Mouse (Mus musculus) forebrain, embryonic 12.5 days (tissue): ENCODE results near the gene Atp6v0e. TPM values are rescaled to one million over a fixed set of nuclear protein-coding genes. Genes with fewer than 3 reads are reported as not detected.

Source experiments
- ATAC-seq: fragments of 200-750 bp; cut with Nextera tagmentation; 2 replicates; pipeline ENCODE4 v1.8.0; 2017; ENCODE audit warnings: moderate TSS enrichment; ENCODE audit not compliant: low FRiP score
- H3K27ac ChIP-seq: fragments of 300-500 bp; sonication (generic); 2 replicates; pipeline ENCODE4 v1.5.1; 2016; ENCODE audit warnings: mild to moderate bottlenecking
- H3K27me3 ChIP-seq: fragments of 300-500 bp; sonication (generic); 2 replicates; pipeline ENCODE4 v1.6.1; 2016; ENCODE audit warnings: mild to moderate bottlenecking
- H3K36me3 ChIP-seq: fragments of 300-500 bp; sonication (generic); replicated peaks from 2 replicates; pipeline ENCODE4 v1.6.1; 2016; ENCODE audit warnings: mild to moderate bottlenecking
- H3K4me1 ChIP-seq: fragments of 300-500 bp; sonication (generic); 2 replicates; pipeline ENCODE4 v1.6.1; 2016
- H3K4me2 ChIP-seq: fragments of 300-500 bp; sonication (generic); 2 replicates; pipeline ENCODE4 v1.6.1; 2016; ENCODE audit warnings: mild to moderate bottlenecking, moderate library complexity
- H3K4me3 ChIP-seq: fragments of 300-500 bp; sonication (generic); replicated peaks from 2 replicates; pipeline ENCODE4 v1.5.1; 2016; ENCODE audit warnings: mild to moderate bottlenecking
- H3K9ac ChIP-seq: fragments of 300-500 bp; sonication (generic); 2 replicates; pipeline ENCODE4 v1.6.1; 2016; ENCODE audit warnings: mild to moderate bottlenecking
- H3K9me3 ChIP-seq: fragments of 300-500 bp; sonication (generic); 2 replicates; pipeline ENCODE4 v1.6.1; 2016
- WGBS: fragments of 180-500 bp; shearing (Covaris S2); methylation state at CpG from one replicate; pipeline ENCODE4 v1.1.7; 2016; 5-methylcytosine and 5-hydroxymethylcytosine counted together
- polyA plus RNA-seq: library from polyadenylated mRNA; unstranded; fragments of >200 nt; fragmentation: Nextera tagmentation; extraction: Ambion mirVana; gene quantifications from 2 replicates; pipeline ENCODE4 v1.2.1, GENCODE M21; 2016

The Atp6v0e gene
- polyA plus RNA-seq, 1 experiment from 2014 or later = 104 TPM

DNA sequence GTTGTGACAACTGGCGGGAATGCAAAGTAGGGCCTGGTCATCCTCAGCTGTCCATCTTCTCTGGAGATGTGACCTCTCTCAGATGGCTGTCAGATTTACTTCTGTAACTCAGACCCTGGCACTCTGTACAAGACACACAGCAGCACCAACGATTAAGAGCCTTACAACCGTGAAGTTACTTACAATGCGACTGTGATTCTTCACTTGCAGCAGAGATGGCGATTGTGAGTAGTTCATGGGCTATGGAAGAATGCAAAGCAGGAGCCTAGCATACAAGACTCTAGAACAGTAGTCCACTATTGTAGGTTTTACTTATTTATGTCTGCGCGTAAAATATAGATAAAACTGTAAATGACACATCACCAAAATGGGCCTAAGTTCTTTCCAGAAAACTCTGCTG lies 12.8 kb downstream of the Atp6v0e start:
- Histone ChIP-seq H3K4me2 (peak overlapping the region; percentile 74), H3K27me3 (0 out of 2 replicates have a peak, but pooled peaks cover 4% of the 10 kb centered on the region), H3K9me3 (no peaks in the 10 kb centered on the region), H3K36me3 (no peaks in the 10 kb centered on the region), H3K9ac (no peak overlapping the region), H3K4me1 (peaks cover 20% of the 10 kb centered on the region), H3K4me3 (peak overlapping the region; percentile 85), H3K27ac (no peak overlapping the region)
- ATAC-seq = peak; percentile 51
- 30% methylated on average over 7 of the region's 7 CpGs for WGBS

DNA sequence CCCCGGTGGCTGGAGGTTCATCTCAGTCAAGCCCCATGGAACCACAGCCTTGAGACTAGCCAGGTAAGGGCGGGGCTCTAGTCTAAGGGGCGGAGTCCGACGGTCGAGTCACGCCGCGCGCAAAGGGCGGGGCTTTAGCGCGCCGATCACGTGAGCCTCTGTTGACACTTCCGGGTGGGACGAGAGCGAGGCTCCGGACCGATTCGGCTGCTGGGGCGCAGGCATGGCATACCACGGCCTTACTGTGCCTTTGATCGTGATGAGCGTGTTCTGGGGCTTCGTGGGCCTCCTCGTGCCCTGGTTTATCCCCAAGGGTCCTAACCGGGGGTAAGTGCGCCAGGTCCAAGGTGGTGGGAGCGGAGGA lies 13.2 kb downstream of the Atp6v0e start:
- H3K4me3 ChIP-seq = peak overlapping the region; percentile 85
- H3K4me2 ChIP-seq = peak overlapping the region; percentile 74
- peak overlapping the region; percentile 79 for H3K27ac ChIP-seq
- no peaks in the 10 kb centered on the region for H3K9me3 ChIP-seq
- peak; percentile 96 for ATAC-seq
- H3K4me1 ChIP-seq = peaks cover 20% of the 10 kb centered on the region
- 0 out of 2 replicates have a peak, but pooled peaks cover 4% of the 10 kb centered on the region for H3K36me3 ChIP-seq
- H3K27me3 ChIP-seq = 0 out of 2 replicates have a peak, but pooled peaks cover 4% of the 10 kb centered on the region
- 1% methylated on average over 30 of the region's 30 CpGs for whole genome bisulfite sequencing
- H3K9ac ChIP-seq = peak overlapping the region; percentile 76

DNA sequence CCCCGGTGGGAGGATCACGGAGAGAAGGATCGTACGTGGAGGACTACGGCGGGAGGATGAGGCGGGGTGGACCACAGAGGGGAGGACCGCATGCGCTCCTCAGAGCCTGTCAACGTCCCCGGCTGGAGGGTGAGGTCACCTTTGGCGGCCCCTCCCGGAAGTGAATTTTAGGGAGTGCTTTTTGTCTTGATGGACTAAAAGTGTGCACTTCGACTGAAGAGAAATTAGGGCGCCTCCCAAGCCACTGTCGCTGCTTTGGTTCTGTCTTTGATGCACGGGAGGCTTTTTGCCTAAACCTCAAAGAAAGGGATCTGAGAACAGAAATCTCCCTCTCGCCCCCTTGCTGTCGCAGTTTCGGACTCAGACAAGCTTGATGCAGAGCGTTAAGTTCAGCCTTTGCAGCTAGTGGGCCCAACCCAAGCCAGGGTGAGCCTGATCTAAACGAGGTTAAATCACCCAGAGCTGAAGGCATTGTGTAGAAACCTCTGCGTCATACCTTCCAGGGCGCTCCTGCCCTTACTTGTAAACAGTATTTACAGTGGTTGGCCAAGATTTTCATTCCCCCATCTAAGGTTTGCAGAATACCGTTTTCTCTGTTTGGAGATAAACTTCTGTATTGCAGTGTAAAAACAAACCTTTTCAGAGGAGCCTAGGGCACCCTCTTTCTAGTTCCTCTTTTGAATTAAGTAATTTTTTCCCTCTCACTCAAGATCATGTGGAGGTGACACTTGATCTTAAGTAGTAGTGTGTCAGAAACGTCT lies 13.8 kb downstream of the Atp6v0e start:
- Histone ChIP-seq H3K4me3 (peak overlapping the region; percentile 85), H3K4me2 (peak overlapping the region; percentile 74), H3K9me3 (no peaks in the 10 kb centered on the region), H3K4me1 (peaks cover 20% of the 10 kb centered on the region), H3K36me3 (0 out of 2 replicates have a peak, but pooled peaks cover 7% of the 10 kb centered on the region), H3K27ac (peak overlapping the region; percentile 79), H3K9ac (peak overlapping the region; percentile 76), H3K27me3 (0 out of 2 replicates have a peak, but pooled peaks cover 4% of the 10 kb centered on the region)
- WGBS = 3% methylated on average over 26 of the region's 26 CpGs
- peak; percentile 83 for ATAC-seq

DNA sequence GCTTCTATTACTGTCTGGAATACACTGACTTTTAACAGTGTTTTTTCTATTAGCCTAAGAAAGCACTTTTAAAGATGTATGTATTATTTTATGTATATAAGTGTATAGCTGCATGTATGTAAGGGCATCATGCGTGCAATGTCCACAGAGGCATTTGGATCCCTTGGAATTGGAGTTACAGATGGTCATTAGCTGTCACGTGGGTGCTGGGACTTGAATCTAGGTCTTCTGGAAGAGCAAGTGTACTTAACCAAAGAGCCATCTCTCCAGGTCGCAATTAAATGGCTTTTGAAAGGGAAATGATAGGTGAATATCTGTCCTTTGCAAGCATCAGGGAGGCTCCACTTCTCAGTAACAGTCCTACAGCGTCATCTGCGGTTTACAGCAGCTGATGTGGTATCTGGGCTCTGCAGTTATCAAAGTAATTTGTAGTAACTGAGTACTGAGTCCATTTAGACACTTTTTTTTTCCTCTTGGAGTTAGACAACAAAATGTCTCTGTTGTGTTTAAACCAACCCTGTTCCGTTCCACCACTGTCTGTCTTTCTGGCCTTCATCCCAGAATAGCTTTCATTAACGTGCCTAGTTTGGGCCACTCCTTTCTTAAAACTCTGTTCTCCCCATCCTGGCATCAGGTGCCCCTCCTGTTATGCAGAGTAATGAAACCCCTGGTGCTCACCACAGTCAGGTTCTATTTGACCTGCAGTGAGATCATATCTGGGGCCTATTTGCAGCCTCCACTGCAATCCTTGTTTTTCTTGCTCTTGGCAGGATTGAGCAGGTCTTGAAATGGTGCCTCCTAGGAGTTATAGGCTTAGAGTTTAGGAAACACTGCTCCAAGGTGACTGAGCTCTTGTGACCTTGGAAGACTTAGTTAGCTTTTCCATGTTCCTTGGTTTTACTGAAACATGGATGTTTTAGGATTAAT lies 14.9 kb downstream of the Atp6v0e start:
- 90% methylated on average over 7 of the region's 7 CpGs for WGBS
- Histone ChIP-seq H3K9ac (no peak overlapping the region), H3K27me3 (0 out of 2 replicates have a peak, but pooled peaks cover 4% of the 10 kb centered on the region), H3K36me3 (0 out of 2 replicates have a peak, but pooled peaks cover 7% of the 10 kb centered on the region), H3K4me2 (peak overlapping the region; percentile 74), H3K4me1 (peaks cover 20% of the 10 kb centered on the region), H3K27ac (no peak overlapping the region), H3K4me3 (no peak overlapping the region), H3K9me3 (no peaks in the 10 kb centered on the region)
- no peak for ATAC-seq

DNA sequence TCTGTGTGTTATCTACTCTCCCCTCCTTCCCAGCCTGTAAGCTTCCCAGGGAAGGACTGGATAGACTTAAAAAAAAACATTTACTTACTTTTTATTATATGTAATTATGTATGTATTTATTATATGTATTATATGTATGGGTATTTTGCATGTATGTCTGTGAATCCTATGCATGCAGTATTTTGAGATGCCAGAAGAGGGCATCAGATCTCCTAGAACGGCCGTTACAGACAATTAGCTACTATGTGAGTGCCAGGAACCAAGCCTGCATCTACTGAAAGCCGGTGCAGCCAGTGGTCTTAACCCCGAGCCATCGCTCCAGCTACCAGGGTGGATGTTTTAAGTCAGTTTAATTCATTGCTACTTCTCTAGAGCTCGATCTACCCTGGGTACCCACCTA lies 18.2 kb downstream of the Atp6v0e start:
- H3K9ac ChIP-seq = no peak overlapping the region
- WGBS = 92% methylated on average over 6 of the region's 6 CpGs

DNA sequence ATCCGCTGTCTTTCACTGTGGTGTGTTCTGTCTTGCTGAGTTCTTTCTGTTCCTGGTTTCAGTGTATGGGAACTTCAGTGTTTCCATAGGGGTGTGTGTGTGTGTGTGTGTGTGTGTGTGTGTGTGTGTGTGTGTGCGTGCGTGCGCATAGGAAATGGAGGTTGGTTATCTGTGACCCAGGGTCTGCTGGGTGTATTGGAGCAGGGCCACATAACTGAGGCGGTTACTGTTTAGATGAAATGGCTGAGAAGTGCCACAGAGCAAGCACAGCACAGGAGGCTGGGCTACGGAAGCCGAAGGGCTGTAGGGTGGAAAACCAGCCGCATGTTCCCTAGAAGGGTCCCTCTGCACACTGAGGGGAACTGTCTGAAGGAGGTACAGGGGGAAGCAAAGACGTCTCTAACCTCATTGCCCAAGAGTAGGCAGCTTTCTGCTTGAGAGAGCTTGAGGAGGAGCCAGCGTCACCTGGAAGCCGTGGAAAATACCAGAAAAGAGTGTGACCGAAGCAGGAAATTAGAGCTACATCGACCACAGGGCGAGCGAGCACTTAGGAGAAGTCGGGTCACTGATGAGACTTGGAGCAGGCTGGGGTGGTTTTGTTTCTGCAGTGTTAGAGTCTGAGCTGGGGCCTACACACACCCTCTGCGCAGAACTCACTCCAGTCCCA lies 23.4 kb downstream of the Atp6v0e start:
- Histone ChIP-seq H3K9me3 (no peaks in the 10 kb centered on the region), H3K4me2 (no peak overlapping the region), H3K36me3 (peaks cover 22% of the 10 kb centered on the region; the same call in 1 of the 2 replicates), H3K4me1 (peaks cover 5% of the 10 kb centered on the region; the same call in 1 of the 2 replicates), H3K9ac (no peak overlapping the region), H3K4me3 (no peak overlapping the region), H3K27ac (no peak overlapping the region), H3K27me3 (no peaks in the 10 kb centered on the region)
- no peak for ATAC-seq
- WGBS = 91% methylated on average over 17 of the region's 17 CpGs

More for the DNA sequence above, 18.2 kb downstream of the Atp6v0e start:
- peaks cover 26% of the 10 kb centered on the region; the same call in 1 of the 2 replicates for H3K36me3 ChIP-seq
- H3K27me3 ChIP-seq = no peaks in the 10 kb centered on the region
- ATAC-seq = no peak
- H3K9me3 ChIP-seq = no peaks in the 10 kb centered on the region
- H3K4me1 ChIP-seq = peaks cover 16% of the 10 kb centered on the region
- H3K27ac ChIP-seq = no peak overlapping the region
- no peak overlapping the region for H3K4me3 ChIP-seq
- no peak overlapping the region for H3K4me2 ChIP-seq

DNA sequence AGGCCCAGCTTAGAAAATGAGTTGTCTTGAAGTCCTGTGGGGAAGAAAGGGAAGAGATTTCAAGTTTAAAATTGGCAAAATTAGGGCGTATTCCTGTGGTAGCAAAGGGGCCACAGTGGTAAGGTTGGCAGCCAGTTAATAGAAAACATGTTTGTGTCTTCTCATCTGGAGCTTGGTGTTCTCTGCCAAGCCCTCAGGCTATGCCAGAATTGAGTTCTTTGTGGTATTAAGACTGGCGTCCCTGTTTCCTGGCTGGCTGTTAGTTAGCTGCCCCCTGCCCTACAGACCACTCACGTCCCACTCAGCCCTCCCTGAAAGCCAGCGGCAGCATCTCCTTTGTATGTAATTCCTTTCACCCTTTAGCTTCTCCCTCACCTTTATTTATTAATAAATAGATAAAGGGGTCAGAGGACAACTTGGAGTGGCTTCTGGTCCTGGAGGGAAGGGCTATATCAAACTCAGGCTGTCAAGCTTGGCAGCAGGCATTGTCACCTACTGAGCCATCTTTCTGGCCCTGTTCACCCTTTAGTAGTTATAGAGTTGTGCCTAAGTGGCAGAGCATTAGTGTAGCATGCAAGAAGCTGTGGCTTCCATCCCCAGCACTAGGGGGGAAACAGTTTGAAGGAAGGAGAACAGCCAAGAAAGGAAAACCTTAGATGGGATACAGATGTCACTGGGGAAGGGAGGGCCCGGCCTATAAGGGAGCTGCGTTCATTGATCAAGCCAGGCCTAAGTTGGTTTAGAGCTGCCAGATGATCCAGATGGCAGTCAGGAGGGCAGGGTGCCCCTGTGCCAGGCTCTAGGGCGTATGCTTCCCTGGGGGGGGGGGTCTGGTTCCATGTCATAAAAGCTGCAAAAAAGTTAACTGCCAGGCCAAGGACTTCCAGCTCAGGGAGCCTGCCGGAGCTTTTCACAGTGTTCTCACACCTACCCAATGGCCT lies 26.0 kb downstream of the Atp6v0e start:
- Histone ChIP-seq H3K4me1 (peaks cover 5% of the 10 kb centered on the region; the same call in 1 of the 2 replicates), H3K4me2 (no peak overlapping the region), H3K9ac (no peak overlapping the region), H3K27me3 (no peaks in the 10 kb centered on the region), H3K4me3 (no peak overlapping the region), H3K27ac (peak overlapping the region; percentile 70), H3K36me3 (peaks cover 13% of the 10 kb centered on the region; the same call in 1 of the 2 replicates), H3K9me3 (no peaks in the 10 kb centered on the region)
- ATAC-seq = no peak
- 70% methylated on average over 8 of the region's 8 CpGs for WGBS

DNA sequence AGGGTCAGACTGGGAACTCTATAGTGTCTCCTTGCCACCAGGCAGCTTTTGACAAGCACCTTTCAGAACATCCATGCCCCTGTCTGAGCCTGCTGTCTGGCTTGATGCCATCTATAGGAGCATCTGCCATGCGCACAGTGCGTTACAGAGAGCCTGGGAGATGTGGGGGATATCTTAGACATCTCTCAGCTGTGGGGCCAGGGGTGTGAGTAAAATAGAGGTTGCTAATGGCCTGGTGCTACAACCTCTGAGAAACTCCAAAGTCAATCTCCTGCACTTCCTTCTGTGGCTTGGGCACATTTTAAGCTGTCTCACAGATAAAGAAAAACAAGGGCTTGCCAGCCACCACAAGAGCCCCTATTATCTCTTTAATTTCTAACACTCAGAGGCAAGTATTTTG lies 26.8 kb downstream of the Atp6v0e start:
- ATAC-seq = no peak

DNA sequence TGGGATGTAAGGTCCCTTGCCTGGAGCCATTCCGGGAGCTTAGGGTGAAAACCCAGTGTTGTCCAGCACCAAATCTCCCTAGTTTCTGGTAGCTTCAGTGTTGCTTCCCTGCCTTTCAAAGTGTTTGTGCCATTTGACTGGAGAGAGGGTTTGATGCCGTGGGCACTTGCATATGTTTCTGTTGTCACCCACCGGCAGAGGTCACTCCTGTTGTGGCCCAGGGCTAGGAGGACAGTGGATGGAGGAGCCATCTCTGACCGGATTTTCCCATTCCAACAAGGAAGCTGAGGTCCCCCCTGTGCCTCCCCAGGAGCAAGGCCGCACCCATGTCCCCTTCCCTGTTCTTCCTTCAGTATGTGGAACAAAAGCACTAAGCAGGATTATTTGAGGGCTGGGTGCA lies 27.2 kb downstream of the Atp6v0e start:
- Histone ChIP-seq H3K4me1 (peaks cover 5% of the 10 kb centered on the region; the same call in 1 of the 2 replicates), H3K9me3 (no peaks in the 10 kb centered on the region), H3K27me3 (no peaks in the 10 kb centered on the region), H3K4me2 (no peak overlapping the region), H3K4me3 (no peak overlapping the region), H3K9ac (no peak overlapping the region), H3K36me3 (0 out of 2 replicates have a peak, but pooled peaks cover 2% of the 10 kb centered on the region), H3K27ac (peak overlapping the region; percentile 70; the same call in 1 of the 2 replicates)
- 79% methylated on average over 5 of the region's 5 CpGs for WGBS
- no peak for ATAC-seq

More for the DNA sequence above, 26.8 kb downstream of the Atp6v0e start:
- Histone ChIP-seq H3K4me1 (peaks cover 5% of the 10 kb centered on the region; the same call in 1 of the 2 replicates), H3K4me2 (no peak overlapping the region), H3K36me3 (peaks cover 5% of the 10 kb centered on the region; the same call in 1 of the 2 replicates), H3K4me3 (no peak overlapping the region), H3K9ac (no peak overlapping the region), H3K27ac (peak overlapping the region; percentile 70), H3K9me3 (no peaks in the 10 kb centered on the region), H3K27me3 (no peaks in the 10 kb centered on the region)
- 82% methylated on average over 2 of the region's 2 CpGs for WGBS

DNA sequence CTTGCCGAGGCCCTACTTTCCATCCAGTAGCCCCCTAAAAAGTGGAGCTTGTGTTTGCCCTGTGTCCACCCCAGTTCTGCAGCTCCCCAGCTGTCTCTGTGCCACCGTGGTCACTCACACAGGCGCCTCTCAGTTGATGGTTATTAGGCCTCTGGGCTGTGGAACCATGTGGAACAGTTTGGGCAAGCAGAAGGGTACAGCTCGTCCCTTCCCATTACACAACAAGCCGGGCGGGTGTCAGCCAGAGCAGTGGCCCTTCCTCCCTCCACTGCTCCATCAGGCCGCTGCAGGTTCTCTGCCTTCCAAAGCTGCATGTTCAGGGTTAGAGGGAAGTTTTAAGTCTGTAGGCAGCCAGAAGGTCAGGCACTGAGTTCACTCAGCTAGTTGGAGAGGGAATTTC lies 28.1 kb downstream of the Atp6v0e start:
- Histone ChIP-seq H3K9ac (no peak overlapping the region), H3K4me2 (no peak overlapping the region), H3K9me3 (no peaks in the 10 kb centered on the region), H3K27ac (no peak overlapping the region), H3K4me1 (peaks cover 5% of the 10 kb centered on the region; the same call in 1 of the 2 replicates), H3K4me3 (no peak overlapping the region), H3K27me3 (no peaks in the 10 kb centered on the region), H3K36me3 (peaks cover 7% of the 10 kb centered on the region; the same call in 1 of the 2 replicates)
- no peak for ATAC-seq
- WGBS = 88% methylated on average over 7 of the region's 7 CpGs

DNA sequence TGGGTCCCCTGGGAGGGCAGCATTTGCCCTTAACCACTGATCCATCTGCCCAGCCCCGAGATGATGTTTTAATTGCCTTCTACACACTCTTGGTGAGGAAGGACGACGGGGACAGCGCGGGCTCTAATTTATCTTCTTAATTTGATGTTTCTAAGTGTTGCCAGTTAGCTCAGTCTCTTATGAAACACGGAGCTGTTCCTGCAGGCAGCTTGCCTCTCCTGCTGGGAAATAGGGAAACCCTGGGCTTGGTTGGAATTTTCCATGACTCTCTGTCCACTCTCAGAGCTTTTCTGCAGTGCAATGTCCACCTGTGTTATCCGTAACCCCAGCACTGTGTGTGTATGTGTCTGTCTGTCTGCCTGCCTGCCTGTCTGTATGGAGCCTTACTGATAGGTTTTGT lies 30.4 kb downstream of the Atp6v0e start:
- Histone ChIP-seq H3K4me2 (no peak overlapping the region), H3K9me3 (no peaks in the 10 kb centered on the region), H3K27ac (0 out of 2 replicates have a peak overlapping the region, but pooled peaks have one; percentile 36), H3K9ac (no peak overlapping the region), H3K4me1 (peaks cover 5% of the 10 kb centered on the region; the same call in 1 of the 2 replicates), H3K4me3 (no peak overlapping the region), H3K36me3 (peaks cover 19% of the 10 kb centered on the region), H3K27me3 (no peaks in the 10 kb centered on the region)
- ATAC-seq = no peak
- 86% methylated on average over 7 of the region's 7 CpGs for WGBS
